Mouse (Mus musculus): ENCODE results near the gene Fto. TPM values are rescaled to one million over a fixed set of nuclear protein-coding genes. Genes with fewer than 3 reads are reported as not detected.
A peak's percentile ranks its signal among the peaks of the same experiment; 100 is the strongest.

Fto gene
- total and polyA plus RNA-seq, 2 experiments from 2014 or later: 41.1 to 50.6 TPM

DNA sequence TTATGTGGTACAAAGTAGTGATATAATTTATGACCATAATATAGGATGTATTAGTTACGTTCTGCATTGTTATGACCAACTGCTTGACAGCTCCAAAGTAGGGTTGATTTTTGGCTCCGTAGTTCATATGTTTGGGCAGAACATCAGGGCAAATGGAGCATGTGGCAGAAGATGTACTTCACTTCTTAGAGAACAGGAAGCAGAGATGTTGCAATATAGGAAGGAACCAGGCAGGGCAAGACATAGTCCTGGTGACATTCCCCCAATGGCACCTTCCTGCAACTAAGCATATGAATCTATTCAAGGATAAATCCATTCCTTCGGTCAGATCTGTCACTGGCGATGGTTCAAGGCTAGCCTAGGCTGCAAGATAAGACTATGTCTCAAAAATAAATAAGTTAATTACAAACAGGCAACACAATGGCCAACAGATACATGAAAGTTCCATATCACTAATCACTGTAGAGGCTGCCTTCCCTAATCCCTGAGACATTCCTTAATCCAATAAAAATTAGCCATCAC, 44.2 kb downstream of the Fto start:
- DNase-seq (ENCODE audit: low spot score): no peak
- H3K4me1 ChIP-seq (ENCODE audit: control insufficient read depth, insufficient read depth): peaks cover 14% of the 10 kb centered on the region
- H3K9me3 ChIP-seq (replicated peaks; ENCODE audit: control insufficient read depth, low read length): no peaks in the 10 kb centered on the region
- ATAC-seq (ENCODE audit: insufficient read depth, low read depth): no peak
- TF ChIP-seq CTCF (IDR thresholded peaks at IDR 0.05; ENCODE audit: low read depth) (no peak), EP300 (IDR thresholded peaks at IDR 0.05; ENCODE audit: low read depth) (no peak)
- H3K27me3 ChIP-seq (ENCODE audit: control insufficient read depth, insufficient read depth, low read length): no peaks in the 10 kb centered on the region
- H3K9ac ChIP-seq (replicated peaks; ENCODE audit: low read depth, low read length): no peak overlapping the region
- no peak overlapping the region for H3K4me3 ChIP-seq (ENCODE audit: low read depth, low read length)
- no peak overlapping the region for H3K27ac ChIP-seq (ENCODE audit: low read depth)
- 88% methylated on average over 4 of the region's 4 CpGs for WGBS
- H3K4me2 ChIP-seq (ENCODE audit: low read depth, low read length): no peak overlapping the region
- no peaks in the 10 kb centered on the region for H3K36me3 ChIP-seq (replicated peaks; ENCODE audit: control insufficient read depth, insufficient read depth, low read length)

DNA sequence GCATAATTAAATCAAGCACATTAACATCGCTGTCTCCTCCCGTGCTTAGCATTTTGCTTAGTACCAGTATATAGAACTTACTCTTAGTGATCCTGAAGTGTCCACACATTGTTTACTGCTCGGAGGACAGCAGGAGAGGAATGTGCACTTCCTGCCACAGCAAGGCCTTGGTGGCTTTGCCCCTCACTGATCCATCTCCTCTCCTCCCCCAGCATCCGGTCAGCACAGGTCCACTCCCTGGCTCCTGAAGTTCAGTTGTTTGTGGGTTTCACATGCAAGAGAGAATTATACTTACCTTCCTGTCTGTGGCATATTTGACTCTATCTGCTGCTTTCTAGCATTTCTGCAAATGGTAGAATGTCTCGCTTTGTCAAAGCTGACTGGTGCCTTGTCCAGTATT, 44.7 kb downstream of the Fto start:
- no peak overlapping the region for H3K4me2 ChIP-seq (ENCODE audit: low read depth, low read length)
- DNase-seq (ENCODE audit: low spot score) (no peak), ATAC-seq (ENCODE audit: insufficient read depth, low read depth) (no peak)
- no peak for TF ChIP-seq EP300 (IDR thresholded peaks at IDR 0.05; ENCODE audit: low read depth)
- WGBS: 81% methylated on average over 5 of the region's 5 CpGs
- H3K4me3 ChIP-seq (ENCODE audit: low read depth, low read length): no peak overlapping the region
- H3K9me3 ChIP-seq (replicated peaks; ENCODE audit: control insufficient read depth, low read length): no peaks in the 10 kb centered on the region
- no peaks in the 10 kb centered on the region for H3K27me3 ChIP-seq (ENCODE audit: control insufficient read depth, insufficient read depth, low read length)
- peaks cover 19% of the 10 kb centered on the region for H3K4me1 ChIP-seq (ENCODE audit: control insufficient read depth, insufficient read depth)
- H3K27ac ChIP-seq (ENCODE audit: low read depth): no peak overlapping the region
- no peak overlapping the region for H3K9ac ChIP-seq (replicated peaks; ENCODE audit: low read depth, low read length)
- H3K36me3 ChIP-seq (replicated peaks; ENCODE audit: control insufficient read depth, insufficient read depth, low read length): no peaks in the 10 kb centered on the region

DNA sequence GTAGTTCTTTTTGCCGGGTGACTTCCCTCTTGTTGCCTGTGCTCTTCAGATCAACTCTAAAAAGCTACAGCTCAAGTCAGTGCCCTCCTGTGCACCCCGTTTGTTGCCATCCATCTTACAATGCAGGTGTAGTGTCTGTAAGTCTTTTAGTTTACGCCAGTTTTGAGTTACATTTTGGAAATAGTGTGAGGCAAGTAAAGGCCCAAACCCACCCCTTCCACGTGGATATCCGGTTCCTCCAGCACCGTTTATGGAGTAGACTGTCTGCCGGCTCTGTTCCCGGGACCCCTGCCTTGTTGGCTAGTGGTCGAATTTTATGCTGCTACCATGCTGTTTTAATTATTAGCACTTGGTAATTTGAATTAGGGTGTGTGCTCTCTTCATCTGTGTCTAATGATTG, 46.2 kb downstream of the Fto start:
- H3K27ac ChIP-seq (ENCODE audit: low read depth): no peak overlapping the region
- no peaks in the 10 kb centered on the region for H3K36me3 ChIP-seq (replicated peaks; ENCODE audit: control insufficient read depth, insufficient read depth, low read length)
- no peak for DNase-seq (ENCODE audit: low spot score)
- no peak for TF ChIP-seq CTCF (IDR thresholded peaks at IDR 0.05; ENCODE audit: low read depth)
- TF ChIP-seq EP300 (IDR thresholded peaks at IDR 0.05; ENCODE audit: low read depth): no peak
- no peak overlapping the region for H3K4me3 ChIP-seq (ENCODE audit: low read depth, low read length)
- H3K4me1 ChIP-seq (ENCODE audit: control insufficient read depth, insufficient read depth): peaks cover 33% of the 10 kb centered on the region
- H3K9me3 ChIP-seq (replicated peaks; ENCODE audit: control insufficient read depth, low read length): no peaks in the 10 kb centered on the region
- ATAC-seq (ENCODE audit: insufficient read depth, low read depth): no peak
- 87% methylated on average over 9 of the region's 9 CpGs for WGBS
- H3K27me3 ChIP-seq (ENCODE audit: control insufficient read depth, insufficient read depth, low read length): no peaks in the 10 kb centered on the region
- H3K4me2 ChIP-seq (ENCODE audit: low read depth, low read length): no peak overlapping the region
- no peak overlapping the region for H3K9ac ChIP-seq (replicated peaks; ENCODE audit: low read depth, low read length)

DNA sequence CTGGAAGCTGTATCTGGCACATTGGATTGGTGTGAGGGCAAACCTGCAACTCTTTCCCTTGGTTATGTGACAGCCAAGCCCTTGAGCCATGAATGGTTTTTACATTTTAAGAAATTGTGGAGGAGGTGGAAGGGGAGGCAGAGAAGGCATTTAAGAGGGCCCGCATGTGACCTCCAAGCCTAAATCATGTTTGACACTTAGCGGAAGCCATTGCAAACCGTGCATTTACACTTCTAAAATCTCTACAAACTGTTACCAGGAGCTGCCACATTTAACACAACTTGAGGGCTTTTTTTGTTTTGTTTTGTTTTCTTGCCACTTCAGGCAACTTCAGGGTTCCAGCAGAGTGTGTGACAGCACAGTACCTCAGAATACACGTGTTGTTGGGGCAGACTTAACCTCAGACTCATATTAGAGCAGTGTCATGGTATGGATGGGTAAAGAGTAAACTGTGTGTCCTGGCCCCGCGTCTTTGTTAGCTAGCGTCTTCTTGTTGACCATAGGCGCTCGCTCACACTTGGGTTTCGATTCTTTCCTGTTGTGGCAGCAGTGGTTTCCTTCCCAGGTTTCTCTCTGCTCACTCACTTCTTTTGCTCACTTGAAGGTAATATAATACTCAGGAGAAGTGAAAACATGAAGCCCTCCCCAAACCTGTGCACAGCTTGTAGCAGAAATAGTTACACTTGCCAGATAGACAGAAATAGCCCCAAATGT, 47.5 kb downstream of the Fto start:
- Histone ChIP-seq H3K27me3 (ENCODE audit: control insufficient read depth, insufficient read depth, low read length) (no peaks in the 10 kb centered on the region), H3K4me1 (ENCODE audit: control insufficient read depth, insufficient read depth) (peaks cover 44% of the 10 kb centered on the region), H3K4me3 (ENCODE audit: low read depth, low read length) (no peak overlapping the region), H3K36me3 (replicated peaks; ENCODE audit: control insufficient read depth, insufficient read depth, low read length) (no peaks in the 10 kb centered on the region), H3K9me3 (replicated peaks; ENCODE audit: control insufficient read depth, low read length) (no peaks in the 10 kb centered on the region), H3K4me2 (ENCODE audit: low read depth, low read length) (no peak overlapping the region), H3K27ac (ENCODE audit: low read depth) (peak overlapping the region; percentile 12; the same call in 1 of the 2 replicates), H3K9ac (replicated peaks; ENCODE audit: low read depth, low read length) (no peak overlapping the region)
- 89% methylated on average over 10 of the region's 10 CpGs for WGBS
- TF ChIP-seq CTCF (IDR thresholded peaks at IDR 0.05; ENCODE audit: low read depth): no peak
- no peak for TF ChIP-seq EP300 (IDR thresholded peaks at IDR 0.05; ENCODE audit: low read depth)
- no peak for ATAC-seq (ENCODE audit: insufficient read depth, low read depth)
- no peak for DNase-seq (ENCODE audit: low spot score)

DNA sequence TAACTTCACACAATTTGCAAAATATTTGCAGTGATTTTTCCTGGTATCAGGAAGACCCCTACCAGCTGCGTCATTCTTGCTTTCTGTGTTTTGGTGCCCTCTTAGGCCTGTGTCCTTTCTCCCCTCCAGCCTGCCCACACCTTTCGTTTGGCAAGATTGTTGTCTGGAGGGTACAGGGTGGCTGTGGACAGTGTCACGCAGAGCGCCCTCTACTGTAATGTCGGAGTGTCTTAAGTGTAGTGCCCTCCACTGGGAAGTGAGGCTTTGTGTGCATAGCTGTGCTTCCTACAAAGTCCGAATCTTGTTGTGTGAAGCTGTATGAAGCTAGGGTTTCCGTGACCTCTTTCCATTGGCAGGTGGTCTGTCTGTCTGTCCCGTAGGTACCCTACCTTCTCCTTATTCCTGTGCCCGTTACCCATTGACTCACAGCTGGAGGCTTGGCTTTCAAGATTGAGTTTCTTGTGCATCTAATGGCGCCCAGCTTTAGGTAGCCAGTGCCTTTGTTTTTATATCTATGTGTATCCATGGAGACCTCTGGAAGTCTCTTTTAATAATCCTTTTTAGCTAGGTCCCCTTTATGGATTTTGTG, 50.0 kb downstream of the Fto start:
- peaks cover 44% of the 10 kb centered on the region for H3K4me1 ChIP-seq (ENCODE audit: control insufficient read depth, insufficient read depth)
- TF ChIP-seq CTCF (IDR thresholded peaks at IDR 0.05; ENCODE audit: low read depth) (no peak), EP300 (IDR thresholded peaks at IDR 0.05; ENCODE audit: low read depth) (no peak)
- H3K27ac ChIP-seq (ENCODE audit: low read depth): peak overlapping the region; percentile 75
- H3K4me3 ChIP-seq (ENCODE audit: low read depth, low read length): no peak overlapping the region
- WGBS: 89% methylated on average over 10 of the region's 10 CpGs
- no peaks in the 10 kb centered on the region for H3K27me3 ChIP-seq (ENCODE audit: control insufficient read depth, insufficient read depth, low read length)
- no peaks in the 10 kb centered on the region for H3K9me3 ChIP-seq (replicated peaks; ENCODE audit: control insufficient read depth, low read length)
- ATAC-seq (ENCODE audit: insufficient read depth, low read depth) (no peak), DNase-seq (ENCODE audit: low spot score) (no peak)
- H3K36me3 ChIP-seq (replicated peaks; ENCODE audit: control insufficient read depth, insufficient read depth, low read length): no peaks in the 10 kb centered on the region
- no peak overlapping the region for H3K9ac ChIP-seq (replicated peaks; ENCODE audit: low read depth, low read length)
- no peak overlapping the region for H3K4me2 ChIP-seq (ENCODE audit: low read depth, low read length)
